Mouse (Mus musculus) cerebellum, adult 11 months (tissue): Measurements from ENCODE around the gene Pigl.

ENCODE experiments used
- DNase-seq: peaks from one replicate; pipeline ENCODE4 v3.0.0; 2022

The Pigl gene

DNA sequence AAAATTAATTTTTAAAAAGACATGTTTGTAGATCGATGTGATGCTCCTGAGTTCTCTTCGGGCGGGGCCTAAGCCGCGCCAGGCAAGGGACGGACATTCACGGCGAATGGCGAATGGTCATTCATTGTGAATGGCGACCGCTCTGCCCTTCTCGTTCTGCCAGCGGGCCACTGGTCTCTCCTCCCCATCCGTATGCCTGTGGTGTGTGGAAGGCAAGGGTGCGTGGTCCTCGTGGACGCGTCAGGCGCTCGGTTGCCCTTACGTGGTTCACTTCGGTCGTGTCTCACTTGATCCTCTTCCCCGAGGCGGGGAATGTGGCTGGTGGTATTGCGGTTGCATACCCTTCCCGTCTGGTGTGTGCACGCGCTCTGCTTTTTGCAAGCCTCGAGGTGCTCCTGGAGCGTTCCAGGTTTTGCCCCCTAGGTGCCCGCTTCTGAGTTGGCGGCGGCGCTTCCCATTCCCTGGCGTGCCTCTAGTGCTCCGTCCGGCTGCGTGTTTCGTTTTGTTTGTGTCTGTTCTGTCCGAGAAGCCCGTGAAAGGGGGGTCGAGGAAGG lies 102.3 kb downstream of the Pigl start:
- no peak for DNase-seq

DNA sequence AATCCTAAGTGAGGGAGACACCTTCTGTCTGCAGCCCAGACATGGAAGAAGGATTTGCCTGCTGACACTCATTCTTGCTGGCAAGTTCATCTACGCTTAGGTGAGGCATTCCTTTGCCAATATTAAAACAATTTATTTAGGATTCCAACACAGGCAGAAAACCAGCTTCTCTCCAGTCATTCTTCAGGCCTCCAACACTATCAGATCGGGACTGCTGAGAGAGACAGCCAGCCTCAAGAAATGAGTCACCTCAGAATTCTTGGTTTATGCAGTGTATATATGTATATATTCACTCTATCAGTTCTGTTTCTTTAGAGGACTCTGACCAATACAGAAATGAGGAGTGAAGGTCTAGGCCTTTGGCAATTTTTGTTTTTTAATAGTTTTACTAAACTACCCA lies 105.3 kb downstream of the Pigl start:
- no peak for DNase-seq
